Mouse (Mus musculus) urinary bladder, postnatal 14 days (tissue): ENCODE results near the gene Uggt1.

Source experiments
- DNase-seq: peaks from one replicate; pipeline ENCODE4 v3.0.0; 2021; ENCODE audit warnings: low spot score

Gene Uggt1

DNA sequence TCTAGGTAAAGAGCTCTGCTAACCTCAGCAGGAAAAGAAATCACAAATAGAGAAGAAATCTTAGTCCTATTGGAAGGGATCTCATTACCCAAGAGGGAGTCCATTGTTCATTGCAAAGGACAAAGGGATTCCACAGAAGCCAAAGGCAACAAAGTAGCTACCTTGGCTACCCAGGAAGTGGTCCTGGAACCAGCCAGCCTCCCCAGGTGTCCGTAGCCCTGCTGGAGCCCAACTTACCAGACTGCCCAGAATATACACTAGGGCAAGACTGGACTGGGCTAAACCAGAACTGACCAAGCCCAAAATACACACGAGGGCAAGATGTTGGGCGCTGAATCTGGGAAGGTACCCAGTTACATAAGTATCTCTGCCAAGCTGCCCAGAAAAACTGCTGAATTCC lies 129.7 kb downstream of the Uggt1 start:
- DNase-seq = no peak

DNA sequence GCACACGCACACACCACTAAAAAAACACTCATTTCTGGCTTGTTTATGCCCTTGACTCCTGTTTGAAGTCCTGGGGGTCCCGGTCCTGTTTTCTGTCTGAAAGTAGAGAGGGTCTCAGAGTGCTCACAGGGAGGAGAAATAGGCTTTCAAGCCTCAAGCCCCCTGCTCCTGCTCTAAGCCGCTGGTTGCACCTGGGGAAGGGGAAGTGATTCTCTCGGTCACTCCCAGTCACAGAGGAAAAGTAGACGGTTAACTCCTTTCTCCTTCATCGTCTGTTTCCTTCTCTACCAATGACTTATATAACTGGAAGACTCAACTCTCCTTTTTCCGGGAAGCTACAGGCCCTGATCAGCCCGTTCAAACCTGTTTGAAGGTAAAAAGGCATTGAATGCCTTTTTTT lies 130.8 kb downstream of the Uggt1 start:
- no peak for DNase-seq

GRCm38 (mm10) chr1:36112665-36113064 lies 131.9 kb downstream of the Uggt1 start:
- DNase-seq = no peak

DNA sequence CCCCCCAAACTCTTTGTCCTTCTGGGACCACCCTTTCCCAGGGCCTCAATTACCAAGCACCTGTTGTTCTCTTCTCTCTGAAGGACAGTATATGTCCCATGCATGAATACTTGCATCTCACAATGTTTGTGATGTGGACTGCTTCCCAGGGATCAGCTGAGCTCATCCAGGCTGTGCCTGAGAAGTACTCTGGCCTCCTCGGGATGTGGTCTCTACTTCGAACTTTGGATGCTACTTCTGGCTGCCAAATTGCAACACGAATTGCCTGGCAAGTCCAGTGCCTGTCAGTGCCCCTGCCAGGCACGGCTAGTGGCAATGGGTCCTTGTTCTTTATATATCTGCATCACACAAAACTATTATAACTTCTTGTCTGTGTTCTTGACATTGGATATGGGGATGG lies 134.5 kb downstream of the Uggt1 start:
- no peak for DNase-seq

GRCm38 (mm10) chr1:36105917-36106706 lies 138.4 kb downstream of the Uggt1 start:
- no peak for DNase-seq

DNA sequence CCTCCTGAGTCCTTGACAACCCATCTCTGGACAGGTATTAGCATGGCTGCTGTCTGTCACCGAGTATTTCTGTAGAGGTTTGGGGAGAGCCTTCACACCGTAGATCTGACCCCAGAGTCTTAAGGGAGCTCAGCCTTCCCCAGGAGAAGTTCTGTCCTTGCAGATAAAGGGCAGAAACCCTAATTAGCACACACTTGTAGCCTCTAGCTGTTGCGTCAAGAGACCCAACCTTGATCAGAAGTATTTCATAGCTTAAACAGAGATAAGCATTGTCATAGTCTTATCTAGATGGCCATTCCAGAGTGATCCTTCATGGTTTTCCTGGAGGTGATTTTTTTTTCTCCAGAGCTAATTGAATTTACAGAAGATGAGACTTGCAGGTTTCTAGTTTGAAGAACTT lies 144.1 kb downstream of the Uggt1 start:
- DNase-seq = no peak

DNA sequence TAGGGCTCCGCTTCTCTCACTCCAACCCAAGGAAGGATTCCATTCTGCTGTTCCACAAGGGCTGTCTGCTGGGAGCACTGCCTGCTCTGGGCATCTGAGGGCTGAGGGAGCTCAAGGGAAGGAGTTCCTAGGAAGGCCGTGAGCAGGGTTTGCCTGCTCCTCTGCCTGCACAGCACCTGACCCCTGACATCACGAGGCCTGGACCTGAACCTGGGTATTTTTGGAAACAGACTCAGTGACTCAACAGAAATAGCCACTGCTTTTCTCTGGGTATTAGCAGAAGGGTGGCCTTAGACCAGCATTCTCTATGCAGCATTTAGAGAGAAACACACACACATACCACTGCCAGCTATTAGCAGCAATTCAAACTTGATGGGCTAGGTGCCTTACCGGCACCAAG lies 146.1 kb downstream of the Uggt1 start:
- DNase-seq = no peak

- DNase-seq = peak; percentile 65
Observed at GRCm38 (mm10) chr1:36095423-36096272, 148.9 kb downstream of the Uggt1 start.

DNA sequence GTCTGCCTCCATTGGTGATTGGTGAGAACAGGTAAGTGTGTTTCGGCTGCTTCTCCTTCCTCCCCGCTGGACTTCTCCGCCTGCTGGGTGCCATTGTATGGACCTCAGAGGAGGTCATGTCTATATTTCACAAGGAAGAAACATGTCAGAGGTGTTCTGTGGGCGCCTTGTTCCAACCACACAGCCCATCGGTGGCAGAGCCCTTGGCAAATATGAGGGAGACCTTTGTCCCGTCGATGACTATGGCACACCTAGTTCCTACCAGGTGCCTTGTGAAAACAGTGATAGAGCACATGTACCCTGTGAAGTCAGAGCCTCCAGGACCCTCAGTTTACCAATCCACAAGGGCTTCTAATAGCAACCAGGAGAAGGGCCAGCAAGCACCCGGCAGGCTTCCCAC lies 150.8 kb downstream of the Uggt1 start:
- no peak for DNase-seq

GRCm38 (mm10) chr1:36091246-36091645 lies 153.3 kb downstream of the Uggt1 start:
- no peak for DNase-seq

GRCm38 (mm10) chr1:36090722-36091110 lies 153.8 kb downstream of the Uggt1 start:
- no peak for DNase-seq
